Mouse (Mus musculus): Measurements from ENCODE around the gene Flcn. TPM values are rescaled to one million over a fixed set of nuclear protein-coding genes. Genes with fewer than 3 reads are reported as not detected.

Gene Flcn
- polyA plus RNA-seq, 1 experiment = not detected

DNA sequence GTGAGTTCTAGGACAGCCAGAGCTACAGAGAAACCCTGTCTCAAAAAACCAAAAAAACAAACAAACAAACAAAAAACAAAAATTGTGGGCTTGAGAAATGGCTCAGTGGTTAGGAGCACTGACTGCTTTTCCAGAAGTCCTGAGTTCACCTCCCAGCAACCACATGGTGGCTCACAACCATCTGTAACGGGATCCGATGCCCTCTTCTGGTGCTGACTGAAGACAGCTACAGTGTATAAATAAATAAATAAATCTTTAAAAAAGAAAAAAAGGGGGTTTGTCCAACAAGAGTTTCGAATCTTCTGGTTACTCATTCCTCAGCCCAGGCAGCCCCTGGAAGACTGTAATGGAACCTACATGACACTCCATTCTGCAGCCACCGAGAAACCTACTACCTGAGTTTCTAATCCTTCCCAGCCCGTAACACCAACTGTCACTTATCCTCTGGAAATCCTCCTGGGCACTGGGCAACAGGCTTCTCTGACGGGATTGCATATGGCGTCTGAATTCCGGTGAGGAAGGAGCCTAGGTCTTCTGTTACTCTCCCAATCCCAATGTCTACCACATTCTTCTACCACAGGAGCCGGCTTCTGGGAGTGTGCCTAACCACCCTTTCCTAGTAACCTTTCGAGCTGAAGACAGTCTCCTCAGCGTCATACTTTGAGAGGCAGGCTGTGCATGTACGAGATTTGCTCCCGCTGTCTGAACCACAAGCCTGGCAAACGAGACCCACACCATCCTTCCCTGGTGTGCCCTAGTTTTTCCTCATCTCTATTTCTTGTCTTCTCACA, 1.5 kb downstream of the Flcn start:
- H3K4me3 ChIP-seq (ENCODE audit: insufficient read depth, low read depth, low read length) = peak overlapping the region; percentile 90
- H3K27ac ChIP-seq (ENCODE audit: insufficient read depth, low read depth, low read length) = no peak overlapping the region
- TF ChIP-seq POLR2A (IDR thresholded peaks at IDR 0.05; ENCODE audit: insufficient read depth, low read depth, low read length) = no peak
- TF ChIP-seq CTCF (IDR thresholded peaks at IDR 0.05; ENCODE audit: insufficient read depth, low read depth, low read length) = no peak
- peaks cover 33% of the 10 kb centered on the region for H3K4me1 ChIP-seq (ENCODE audit: control insufficient read depth, insufficient read depth, low read length)
- 50% methylated on average over 14 of the region's 14 CpGs for WGBS

DNA sequence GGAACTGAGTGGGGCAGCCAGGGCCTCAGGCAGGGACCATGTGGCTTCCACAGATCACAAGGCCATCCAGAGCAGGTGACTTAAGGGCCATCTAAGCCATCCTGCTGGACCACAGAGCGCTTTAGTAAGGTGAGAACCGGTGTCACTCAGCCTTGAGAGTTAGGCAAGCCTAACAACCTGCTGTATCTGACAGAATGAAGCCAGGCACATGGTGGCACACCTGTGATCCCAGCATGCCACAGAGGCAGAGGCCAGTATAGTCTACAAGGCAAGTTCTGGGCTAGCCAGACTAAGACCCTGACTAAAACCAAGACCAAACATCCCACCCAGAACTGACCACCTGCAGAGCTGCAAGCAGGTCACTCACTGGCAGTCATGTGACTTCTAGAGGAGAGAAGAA, 4.2 kb downstream of the Flcn start:
- WGBS = 98% methylated on average over 2 of the region's 2 CpGs
- TF ChIP-seq POLR2A (IDR thresholded peaks at IDR 0.05; ENCODE audit: insufficient read depth, low read depth, low read length) = no peak
- TF ChIP-seq CTCF (IDR thresholded peaks at IDR 0.05; ENCODE audit: insufficient read depth, low read depth, low read length) = no peak
- no peak overlapping the region for H3K27ac ChIP-seq (ENCODE audit: insufficient read depth, low read depth, low read length)
- H3K4me3 ChIP-seq (ENCODE audit: insufficient read depth, low read depth, low read length) = no peak overlapping the region
- H3K4me1 ChIP-seq (ENCODE audit: control insufficient read depth, insufficient read depth, low read length) = peaks cover 27% of the 10 kb centered on the region

DNA sequence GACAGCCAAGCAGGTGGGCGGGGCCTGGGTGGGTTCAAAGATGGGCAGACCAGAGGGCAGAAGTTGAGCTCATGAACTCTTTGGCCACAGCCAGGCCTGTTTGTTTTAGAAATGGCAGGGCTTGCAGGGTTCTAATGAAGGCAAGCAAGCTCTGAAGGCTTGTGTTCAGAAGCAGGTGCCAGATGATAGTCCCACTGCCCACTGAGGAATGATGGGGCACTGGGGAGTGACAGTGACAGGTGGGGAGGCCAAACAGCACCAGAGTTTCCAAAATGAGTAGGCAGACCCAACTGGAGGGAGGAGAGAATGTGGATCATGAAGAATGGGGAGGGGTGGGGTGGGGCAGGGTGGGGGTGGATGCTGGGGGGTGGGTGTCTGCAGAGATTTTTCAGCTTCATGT, 4.6 kb downstream of the Flcn start:
- TF ChIP-seq POLR2A (IDR thresholded peaks at IDR 0.05; ENCODE audit: insufficient read depth, low read depth, low read length) = no peak
- TF ChIP-seq CTCF (IDR thresholded peaks at IDR 0.05; ENCODE audit: insufficient read depth, low read depth, low read length) = no peak
- Histone ChIP-seq H3K27ac (ENCODE audit: insufficient read depth, low read depth, low read length) (no peak overlapping the region), H3K4me1 (ENCODE audit: control insufficient read depth, insufficient read depth, low read length) (peaks cover 26% of the 10 kb centered on the region), H3K4me3 (ENCODE audit: insufficient read depth, low read depth, low read length) (no peak overlapping the region)
- WGBS = 100% methylated on average over 1 of the region's 1 CpGs

DNA sequence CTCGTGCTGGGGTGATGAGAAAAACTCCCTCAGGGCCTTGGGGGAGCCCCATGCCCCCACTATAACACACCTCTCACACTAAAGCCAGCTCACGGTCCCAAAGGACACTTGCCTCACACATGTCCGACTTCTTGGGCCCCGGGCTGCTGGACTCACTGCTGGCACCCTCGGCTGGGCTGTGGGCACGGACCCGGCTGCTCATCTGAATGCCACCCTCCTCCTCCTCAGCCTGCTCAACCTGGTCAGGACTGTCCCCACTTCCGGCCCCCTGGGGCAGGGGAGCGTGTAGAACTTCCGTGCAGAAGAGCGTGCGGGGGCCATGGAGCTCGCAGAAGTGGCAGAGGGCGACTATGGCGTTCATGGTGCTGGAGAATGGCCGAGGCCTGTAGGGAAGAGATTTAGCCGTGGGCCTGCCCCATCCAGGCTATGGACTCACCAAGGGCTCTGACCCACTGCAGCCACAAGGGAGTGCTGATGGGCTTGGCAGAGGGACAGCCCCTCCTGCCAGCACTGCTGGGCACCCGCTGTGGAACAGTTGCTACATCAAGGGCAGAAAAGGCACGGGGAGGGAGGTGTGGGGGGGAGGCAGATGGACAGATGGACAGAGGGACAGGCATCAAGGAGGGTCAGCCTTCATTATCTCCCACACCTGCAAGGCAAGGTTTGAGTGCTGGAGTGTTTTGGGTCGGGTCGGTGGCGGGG, 5.3 kb downstream of the Flcn start:
- 89% methylated on average over 22 of the region's 22 CpGs for WGBS
- Histone ChIP-seq H3K4me3 (ENCODE audit: insufficient read depth, low read depth, low read length) (no peak overlapping the region), H3K4me1 (ENCODE audit: control insufficient read depth, insufficient read depth, low read length) (peaks cover 26% of the 10 kb centered on the region), H3K27ac (ENCODE audit: insufficient read depth, low read depth, low read length) (no peak overlapping the region)
- TF ChIP-seq POLR2A (IDR thresholded peaks at IDR 0.05; ENCODE audit: insufficient read depth, low read depth, low read length) (no peak), CTCF (IDR thresholded peaks at IDR 0.05; ENCODE audit: insufficient read depth, low read depth, low read length) (no peak)

DNA sequence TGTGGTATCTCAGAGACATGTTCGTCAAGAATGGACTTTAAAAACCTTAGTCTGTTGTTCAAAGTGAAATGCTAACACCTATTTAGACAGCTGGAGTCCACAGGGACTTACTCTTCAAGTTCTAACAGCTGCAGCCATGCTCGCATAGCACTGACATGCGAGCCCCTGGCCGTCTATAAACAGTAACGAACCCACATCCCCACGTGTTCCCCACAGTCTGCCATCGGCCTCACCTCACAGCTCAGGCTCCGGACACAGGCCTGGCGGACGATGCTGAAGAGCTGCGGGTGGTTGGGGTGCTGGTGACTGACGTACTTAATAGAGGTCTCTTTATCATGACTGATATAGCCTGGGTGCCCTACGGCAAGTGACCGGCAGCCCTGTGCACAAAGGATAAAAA, 6.3 kb downstream of the Flcn start:
- TF ChIP-seq CTCF (IDR thresholded peaks at IDR 0.05; ENCODE audit: insufficient read depth, low read depth, low read length) (no peak), POLR2A (IDR thresholded peaks at IDR 0.05; ENCODE audit: insufficient read depth, low read depth, low read length) (no peak)
- Histone ChIP-seq H3K27ac (ENCODE audit: insufficient read depth, low read depth, low read length) (no peak overlapping the region), H3K4me3 (ENCODE audit: insufficient read depth, low read depth, low read length) (no peak overlapping the region), H3K4me1 (ENCODE audit: control insufficient read depth, insufficient read depth, low read length) (peaks cover 24% of the 10 kb centered on the region)
- 90% methylated on average over 14 of the region's 14 CpGs for WGBS

DNA sequence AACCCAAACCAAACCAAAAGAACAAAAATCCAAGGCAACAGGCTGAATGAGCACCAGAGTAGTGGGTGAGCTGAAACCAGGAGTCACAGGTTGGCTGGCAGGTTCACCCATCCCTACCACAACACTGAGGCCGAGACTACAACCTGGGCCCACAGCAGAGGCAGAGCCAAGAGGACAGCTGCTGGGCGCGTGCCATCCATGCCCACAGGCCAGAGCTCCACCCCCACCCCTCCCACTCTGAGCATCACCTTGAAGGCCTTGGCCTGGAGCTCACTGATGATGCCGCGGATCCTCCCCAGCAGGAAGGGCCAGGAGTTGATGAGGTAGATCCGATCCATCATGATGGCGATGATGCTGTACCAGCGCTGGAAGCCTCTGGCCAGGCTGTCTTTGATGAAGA, 7.9 kb downstream of the Flcn start:
- Histone ChIP-seq H3K4me1 (ENCODE audit: control insufficient read depth, insufficient read depth, low read length) (peaks cover 12% of the 10 kb centered on the region), H3K27ac (ENCODE audit: insufficient read depth, low read depth, low read length) (no peak overlapping the region), H3K4me3 (ENCODE audit: insufficient read depth, low read depth, low read length) (no peak overlapping the region)
- WGBS = 93% methylated on average over 8 of the region's 8 CpGs
- TF ChIP-seq POLR2A (IDR thresholded peaks at IDR 0.05; ENCODE audit: insufficient read depth, low read depth, low read length) (no peak), CTCF (IDR thresholded peaks at IDR 0.05; ENCODE audit: insufficient read depth, low read depth, low read length) (no peak)

DNA sequence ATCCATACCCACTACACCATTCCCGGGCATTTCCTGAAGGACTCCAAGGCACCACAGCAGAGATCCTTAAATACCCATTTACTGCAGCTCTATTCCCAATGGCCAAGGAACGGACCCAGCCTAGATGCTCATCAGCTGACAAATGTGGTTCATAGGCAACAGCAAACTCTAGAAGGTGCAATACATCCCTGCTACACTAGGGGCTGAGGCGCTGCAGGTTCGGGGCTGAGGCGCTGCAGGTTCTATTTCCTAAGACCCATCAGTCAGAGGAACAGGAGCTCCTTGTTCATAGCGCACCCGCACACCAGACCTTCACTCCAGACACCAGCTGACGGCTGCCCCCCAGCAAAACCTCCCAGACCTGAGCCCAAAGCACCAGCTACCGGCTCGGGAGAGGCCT, 9.4 kb downstream of the Flcn start:
- whole genome bisulfite sequencing = 95% methylated on average over 10 of the region's 10 CpGs
- 0 out of 2 replicates have a peak, but pooled peaks cover 2% of the 10 kb centered on the region for H3K4me1 ChIP-seq (ENCODE audit: control insufficient read depth, insufficient read depth, low read length)
- TF ChIP-seq CTCF (IDR thresholded peaks at IDR 0.05; ENCODE audit: insufficient read depth, low read depth, low read length) (no peak), POLR2A (IDR thresholded peaks at IDR 0.05; ENCODE audit: insufficient read depth, low read depth, low read length) (no peak)
- H3K4me3 ChIP-seq (ENCODE audit: insufficient read depth, low read depth, low read length) = no peak overlapping the region
- no peak overlapping the region for H3K27ac ChIP-seq (ENCODE audit: insufficient read depth, low read depth, low read length)

DNA sequence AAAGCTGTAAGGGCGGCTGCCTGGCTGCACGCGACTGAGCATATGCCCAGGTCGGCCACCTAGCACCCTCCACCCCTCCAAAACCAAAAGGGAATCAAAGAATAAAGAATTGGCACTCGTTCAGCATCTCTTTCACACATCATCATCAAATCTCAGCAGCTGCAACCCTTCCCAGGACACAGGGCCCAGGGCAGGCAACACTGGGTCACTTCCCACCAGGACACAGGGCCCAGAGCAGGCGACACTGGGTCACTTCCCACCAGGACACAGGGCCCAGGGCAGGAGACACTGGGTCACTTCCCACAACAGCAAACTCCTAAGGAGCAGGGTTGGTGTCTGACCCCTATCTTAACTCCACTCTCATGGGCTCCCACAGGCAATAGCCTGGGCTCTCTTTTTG, 16.4 kb downstream of the Flcn start:
- no peak overlapping the region for H3K4me3 ChIP-seq (ENCODE audit: insufficient read depth, low read depth, low read length)
- H3K4me1 ChIP-seq (ENCODE audit: control insufficient read depth, insufficient read depth, low read length) = no peaks in the 10 kb centered on the region
- no peak for TF ChIP-seq POLR2A (IDR thresholded peaks at IDR 0.05; ENCODE audit: insufficient read depth, low read depth, low read length)
- TF ChIP-seq CTCF (IDR thresholded peaks at IDR 0.05; ENCODE audit: insufficient read depth, low read depth, low read length) = no peak
- no peak overlapping the region for H3K27ac ChIP-seq (ENCODE audit: insufficient read depth, low read depth, low read length)
- WGBS = 94% methylated on average over 6 of the region's 6 CpGs

DNA sequence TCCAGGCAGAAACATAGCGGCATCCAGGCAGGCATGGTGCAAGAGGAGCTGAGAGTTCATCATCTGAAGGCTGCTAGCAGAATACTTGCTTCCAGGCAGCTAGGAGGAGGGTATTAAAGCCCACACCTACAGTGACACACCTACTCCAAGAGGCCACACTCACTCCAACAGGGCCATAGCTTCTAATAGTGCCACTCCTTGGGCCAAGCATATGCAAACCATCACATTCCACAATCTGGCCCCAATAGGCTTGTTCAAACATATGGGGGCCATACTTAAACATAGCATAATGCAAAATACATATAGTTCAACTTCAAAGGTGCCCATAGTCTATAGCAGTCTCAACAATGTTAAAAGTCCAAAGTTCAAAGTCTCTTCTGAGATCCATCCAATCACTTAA, 20.5 kb downstream of the Flcn start:
- Histone ChIP-seq H3K4me3 (ENCODE audit: insufficient read depth, low read depth, low read length) (no peak overlapping the region), H3K27ac (ENCODE audit: insufficient read depth, low read depth, low read length) (no peak overlapping the region), H3K4me1 (ENCODE audit: control insufficient read depth, insufficient read depth, low read length) (peaks cover 14% of the 10 kb centered on the region; the same call in 1 of the 2 replicates)
- no peak for TF ChIP-seq CTCF (IDR thresholded peaks at IDR 0.05; ENCODE audit: insufficient read depth, low read depth, low read length)
- TF ChIP-seq POLR2A (IDR thresholded peaks at IDR 0.05; ENCODE audit: insufficient read depth, low read depth, low read length) = no peak
- WGBS = 93% methylated on average over 1 of the region's 1 CpGs
